Mouse (Mus musculus) small intestine, adult 2 months (tissue): Measurements from ENCODE around the gene Diexf. TPM values are rescaled to one million over a fixed set of nuclear protein-coding genes. Genes with fewer than 3 reads are reported as not detected.

Source experiments
- H3K27ac ChIP-seq: fragments of 200-500 bp; 2 replicates; pipeline ENCODE4 v1.5.1; 2012; ENCODE audit warnings: low read depth, low read length, control low read depth, inconsistent platforms; ENCODE audit not compliant: insufficient read depth
- H3K27me3 ChIP-seq: fragments of 200-500 bp; 2 replicates; pipeline ENCODE4 v1.6.1; 2012; ENCODE audit warnings: mild to moderate bottlenecking, moderate library complexity, low read length, inconsistent platforms; ENCODE audit not compliant: control insufficient read depth, insufficient read depth
- H3K36me3 ChIP-seq: fragments of 200-500 bp; 2 replicates; pipeline ENCODE4 v1.6.1; 2012; ENCODE audit warnings: mild to moderate bottlenecking, low read length, control low read depth, inconsistent platforms; ENCODE audit not compliant: control insufficient read depth, insufficient read depth
- H3K4me1 ChIP-seq: fragments of 200-500 bp; 2 replicates; pipeline ENCODE4 v1.6.1; 2012; ENCODE audit warnings: low read length, inconsistent platforms, mixed read lengths; ENCODE audit not compliant: control insufficient read depth, insufficient read depth, insufficient read length
- H3K4me3 ChIP-seq: fragments of 200-500 bp; 2 replicates; pipeline ENCODE4 v1.5.1; 2012; ENCODE audit warnings: low read depth, mild to moderate bottlenecking, control low read depth, inconsistent platforms, low read length, moderate library complexity
- CTCF ChIP-seq: fragments of 200-500 bp; IDR thresholded peaks from 2 replicates; pipeline ENCODE4 v1.5.1; 2012; ENCODE audit warnings: low read depth, mild to moderate bottlenecking, control low read depth, inconsistent platforms, low read length, moderate library complexity, mixed read lengths; ENCODE audit not compliant: insufficient replicate concordance, insufficient read length; ENCODE audit errors: extremely low read depth
- POLR2A ChIP-seq: fragments of 200-500 bp; IDR thresholded peaks from 2 replicates; pipeline ENCODE4 v1.6.1; 2012; ENCODE audit warnings: low read depth, mild to moderate bottlenecking, control low read depth, inconsistent platforms, low read length, moderate library complexity
- WGBS: fragments of 180-500 bp; shearing (Covaris S2); methylation state at CpG from one replicate; pipeline ENCODE4 v1.1.7; 2018; 5-methylcytosine and 5-hydroxymethylcytosine counted together
- polyA plus RNA-seq: library from polyadenylated mRNA; depleted of rRNA; stranded (reverse); fragments of >200 nt; gene quantifications from 2 replicates; pipeline ENCODE4 v1.2.3, GENCODE M21; 2012

Gene Diexf
- polyA plus RNA-seq, 1 experiment, result 5.5 TPM

DNA sequence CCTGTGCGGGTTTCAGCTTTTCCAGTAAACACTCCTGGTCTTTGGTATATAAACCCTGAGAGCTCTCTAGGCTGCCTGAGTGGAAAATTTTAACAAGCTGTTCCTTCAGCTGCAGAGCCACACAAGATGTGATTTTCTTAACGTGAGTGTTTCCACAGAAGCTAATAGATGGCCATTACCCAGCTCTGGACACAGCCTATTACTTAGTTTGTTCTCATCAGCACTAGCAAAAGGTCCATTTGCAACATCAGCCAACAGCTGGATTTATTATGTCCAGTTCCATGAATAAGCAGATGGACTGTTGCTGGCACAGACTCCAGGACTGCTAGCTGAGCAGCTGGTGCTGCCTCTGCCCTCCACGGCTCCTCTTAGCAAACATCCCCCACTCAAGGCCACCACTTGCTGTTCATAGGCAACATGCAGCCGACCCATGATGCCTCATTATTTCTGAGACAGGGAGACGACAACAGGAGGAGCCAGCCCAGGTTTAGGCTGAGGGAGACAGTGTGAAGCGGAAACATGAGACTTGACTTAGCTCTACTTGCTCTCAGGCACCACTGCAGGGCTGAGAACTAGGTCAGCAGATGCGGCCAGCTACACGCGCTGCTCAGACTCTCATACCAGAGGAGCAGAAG lies 43.1 kb downstream of the Diexf start:
- WGBS, result 57% methylated on average over 9 of the region's 9 CpGs

DNA sequence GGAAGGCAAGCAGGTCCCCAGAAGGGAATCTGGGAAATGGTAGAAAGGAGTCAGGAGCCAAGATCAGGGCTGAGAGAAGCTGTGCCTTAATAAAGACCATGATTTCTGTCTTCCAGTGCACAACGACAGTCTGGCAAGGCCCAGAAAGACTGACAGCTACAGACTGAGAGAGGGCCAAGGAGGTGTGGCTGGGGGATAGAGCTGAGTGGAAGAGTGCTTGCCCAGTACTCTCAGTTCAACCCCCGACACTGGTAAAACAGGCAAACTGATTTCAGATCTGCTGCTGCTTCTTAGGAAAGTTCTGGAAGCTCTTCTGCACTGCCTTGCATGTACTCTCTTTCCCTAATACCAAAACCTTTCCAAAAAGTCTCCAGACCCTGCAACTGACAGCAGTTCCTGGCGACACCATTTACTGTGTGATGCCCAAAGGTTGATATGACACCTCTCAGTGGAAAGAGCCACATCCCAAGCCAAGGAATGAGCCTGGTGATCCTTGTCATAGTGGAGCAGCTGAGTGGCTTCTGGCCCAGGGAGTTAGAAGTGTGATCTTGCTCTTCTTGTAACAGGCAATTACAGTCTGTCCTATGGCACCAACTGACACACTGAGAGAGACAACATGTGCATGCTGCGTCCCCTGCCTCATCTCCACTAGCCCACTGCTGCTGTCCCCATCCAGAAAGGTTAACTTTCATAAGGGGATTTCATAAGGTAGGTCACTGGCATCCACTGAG lies 43.8 kb downstream of the Diexf start:
- TF ChIP-seq POLR2A (no peak), CTCF (no peak)
- no peaks in the 10 kb centered on the region for H3K27me3 ChIP-seq
- H3K4me3 ChIP-seq, result no peak overlapping the region
- H3K4me1 ChIP-seq, result no peaks in the 10 kb centered on the region
- H3K36me3 ChIP-seq, result no peaks in the 10 kb centered on the region
- WGBS, result 68% methylated on average over 4 of the region's 4 CpGs
- peak overlapping the region; percentile 30; the same call in 1 of the 2 replicates for H3K27ac ChIP-seq

More for the DNA sequence above, 43.1 kb downstream of the Diexf start:
- H3K36me3 ChIP-seq, result no peaks in the 10 kb centered on the region
- no peaks in the 10 kb centered on the region for H3K27me3 ChIP-seq
- H3K4me1 ChIP-seq, result no peaks in the 10 kb centered on the region
- no peak overlapping the region for H3K4me3 ChIP-seq
- H3K27ac ChIP-seq, result peak overlapping the region; percentile 30; the same call in 1 of the 2 replicates
- TF ChIP-seq CTCF (no peak), POLR2A (no peak)

DNA sequence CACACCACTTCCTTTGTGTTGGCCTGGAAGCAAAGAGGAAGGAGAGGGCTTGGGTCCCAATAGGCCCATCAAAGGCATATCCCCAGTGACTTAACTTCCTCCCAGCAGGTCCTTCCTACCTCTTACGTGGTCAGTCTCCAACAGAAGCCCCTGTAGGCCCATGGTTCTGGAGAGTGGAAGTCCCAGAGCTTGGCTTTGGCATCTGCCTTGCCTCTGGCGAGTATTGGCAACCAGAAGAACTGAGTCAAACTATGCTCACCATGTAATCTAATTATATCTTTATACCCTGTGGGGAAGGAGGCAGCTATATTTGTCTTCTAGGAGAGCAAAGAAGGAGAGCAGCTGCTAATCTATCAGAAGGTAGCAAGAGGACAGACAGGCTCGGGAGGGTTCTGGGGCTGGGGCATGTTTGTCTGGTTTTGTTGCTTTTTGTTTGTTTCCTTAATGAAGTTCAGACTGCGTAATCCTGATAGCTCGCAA lies 44.5 kb downstream of the Diexf start:
- Histone ChIP-seq H3K4me3 (no peak overlapping the region), H3K27ac (no peak overlapping the region), H3K27me3 (no peaks in the 10 kb centered on the region), H3K36me3 (no peaks in the 10 kb centered on the region), H3K4me1 (no peaks in the 10 kb centered on the region)
- WGBS, result 63% methylated on average over 5 of the region's 5 CpGs
- no peak for TF ChIP-seq POLR2A
- no peak for TF ChIP-seq CTCF

DNA sequence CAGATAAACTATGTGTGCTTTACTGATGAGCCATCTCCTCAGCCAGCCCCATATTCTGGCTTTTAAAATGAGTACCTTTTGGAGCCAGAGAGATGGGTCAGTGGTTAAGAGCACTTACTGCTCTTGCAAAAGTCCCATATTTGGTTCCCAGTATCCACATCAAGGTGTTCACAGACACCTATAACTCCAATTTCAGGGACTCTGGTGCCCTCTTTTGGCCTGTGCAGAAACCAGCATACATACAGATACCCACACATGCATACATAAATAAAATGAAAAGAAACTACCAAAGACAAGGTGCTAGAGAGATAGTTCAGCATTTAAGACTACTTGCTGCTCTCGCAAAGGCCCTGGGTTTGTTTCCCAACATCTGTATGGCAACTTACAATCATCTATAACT lies 46.1 kb downstream of the Diexf start:
- Histone ChIP-seq H3K36me3 (no peaks in the 10 kb centered on the region), H3K4me1 (no peaks in the 10 kb centered on the region), H3K27ac (no peak overlapping the region), H3K4me3 (no peak overlapping the region), H3K27me3 (no peaks in the 10 kb centered on the region)
- 100% methylated on average over 1 of the region's 1 CpGs for WGBS
- TF ChIP-seq CTCF (no peak), POLR2A (no peak)

DNA sequence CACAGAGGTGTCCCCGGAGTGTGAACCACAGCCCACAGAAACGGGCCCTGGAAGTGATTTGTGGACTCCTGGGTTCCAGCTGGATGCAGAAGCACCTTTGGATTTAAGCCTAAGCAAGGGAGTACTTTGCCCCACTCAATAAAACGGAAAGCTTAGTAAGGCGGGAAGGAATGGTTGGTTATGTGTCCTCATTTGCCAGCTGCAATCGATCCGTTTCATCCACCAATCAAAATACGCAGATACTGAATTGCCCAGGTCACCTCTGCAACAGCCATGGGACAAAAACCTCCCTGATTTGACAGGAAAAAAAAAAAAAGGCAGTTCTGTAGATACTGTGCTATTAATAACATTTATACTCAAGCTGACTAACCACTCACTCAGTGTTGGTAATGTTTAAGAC lies 47.0 kb downstream of the Diexf start:
- Histone ChIP-seq H3K4me3 (no peak overlapping the region), H3K4me1 (no peaks in the 10 kb centered on the region), H3K27ac (no peak overlapping the region), H3K36me3 (no peaks in the 10 kb centered on the region), H3K27me3 (no peaks in the 10 kb centered on the region)
- WGBS, result 28% methylated on average over 7 of the region's 7 CpGs
- TF ChIP-seq POLR2A, result no peak
- no peak for TF ChIP-seq CTCF

DNA sequence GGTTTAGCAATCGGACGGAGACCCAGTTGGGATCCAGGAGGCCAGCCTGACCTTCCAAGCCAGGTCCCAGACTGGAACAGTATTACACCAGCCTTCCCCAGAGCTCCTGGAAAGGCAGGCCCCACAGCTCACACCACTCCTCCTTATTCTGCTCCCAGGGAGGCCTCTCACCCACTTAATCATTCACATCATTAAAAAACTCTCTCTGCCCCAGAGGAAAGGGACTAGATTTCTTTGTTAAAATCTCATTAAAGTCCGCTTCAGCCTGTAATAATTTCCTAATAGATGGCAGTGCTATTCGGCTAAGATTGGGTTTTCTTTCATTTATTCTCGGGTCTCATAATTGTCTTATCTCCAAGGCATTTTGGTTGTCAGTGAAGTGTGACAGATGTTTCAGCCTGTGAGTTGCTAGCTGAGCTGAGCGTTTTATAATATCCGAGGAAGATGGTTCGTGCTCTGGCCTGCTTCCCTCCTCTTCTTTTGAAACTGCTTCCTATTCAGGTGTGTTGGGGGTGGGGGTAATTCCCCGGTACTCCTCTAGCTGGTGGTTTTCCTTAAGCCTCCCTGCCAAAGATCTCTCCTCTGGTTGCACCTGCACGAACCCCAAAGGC lies 47.7 kb downstream of the Diexf start:
- Histone ChIP-seq H3K36me3 (no peaks in the 10 kb centered on the region), H3K4me3 (no peak overlapping the region), H3K27me3 (no peaks in the 10 kb centered on the region), H3K27ac (no peak overlapping the region), H3K4me1 (no peaks in the 10 kb centered on the region)
- TF ChIP-seq POLR2A, result no peak
- WGBS, result 41% methylated on average over 10 of the region's 10 CpGs

DNA sequence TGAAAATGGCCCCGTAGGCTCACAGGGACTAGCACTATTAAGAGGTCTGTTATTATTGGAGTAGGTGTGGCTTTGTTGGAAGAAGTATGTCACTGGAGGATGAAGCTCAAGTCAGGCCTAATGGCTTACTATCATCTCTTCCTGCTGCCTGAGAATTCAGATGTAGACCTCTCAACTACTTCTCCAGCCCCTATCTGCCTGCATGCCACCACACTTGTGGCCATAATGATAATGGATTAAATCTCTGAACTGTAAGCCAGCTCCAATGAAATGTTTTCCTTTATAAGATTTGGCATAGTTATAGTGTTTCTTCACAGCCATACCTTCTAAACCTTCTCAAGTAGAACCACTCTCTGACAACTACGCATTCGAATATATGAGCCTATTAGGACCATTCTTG lies 67.5 kb downstream of the Diexf start:
- WGBS, result 83% methylated on average over 3 of the region's 3 CpGs
- Histone ChIP-seq H3K27ac (no peak overlapping the region), H3K4me3 (no peak overlapping the region), H3K36me3 (no peaks in the 10 kb centered on the region), H3K27me3 (no peaks in the 10 kb centered on the region), H3K4me1 (no peaks in the 10 kb centered on the region)
- no peak for TF ChIP-seq CTCF
- no peak for TF ChIP-seq POLR2A
